Mouse (Mus musculus) urinary bladder, postnatal 14 days (tissue): ENCODE results near the gene Dab1.

ENCODE experiments used
- DNase-seq: peaks from one replicate; pipeline ENCODE4 v3.0.0; 2021; ENCODE audit warnings: low spot score

Gene Dab1

GRCm38 (mm10) chr4:104597490-104598465 is 978.6 kb downstream of the Dab1 start:
- no peak for DNase-seq

- no peak for DNase-seq
Observed at GRCm38 (mm10) chr4:104602804-104603203, 983.6 kb downstream of the Dab1 start.

- DNase-seq: no peak
Observed at GRCm38 (mm10) chr4:104604298-104604697, 985.1 kb downstream of the Dab1 start.

- no peak for DNase-seq
Observed at GRCm38 (mm10) chr4:104606881-104607280, 987.7 kb downstream of the Dab1 start.

DNA sequence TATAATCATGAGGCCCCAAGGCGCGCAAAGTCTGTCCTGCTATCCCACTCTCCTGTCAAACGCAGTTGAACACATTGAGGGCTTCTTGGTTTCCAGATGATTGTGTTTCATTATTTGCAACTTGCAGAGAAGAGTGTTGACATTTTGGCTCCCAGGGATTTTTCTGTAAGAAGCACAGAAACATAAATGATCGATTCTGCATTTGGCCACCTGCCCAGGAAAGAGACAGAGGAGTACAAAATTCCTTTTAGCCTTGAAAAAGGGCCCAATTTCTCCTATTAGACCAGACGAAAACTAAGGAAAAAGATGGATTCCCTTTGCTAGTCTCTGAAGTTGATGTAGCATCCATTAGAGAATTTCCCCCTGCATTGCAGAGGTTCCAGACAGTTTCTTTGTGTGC is 988.5 kb downstream of the Dab1 start:
- DNase-seq: no peak

DNA sequence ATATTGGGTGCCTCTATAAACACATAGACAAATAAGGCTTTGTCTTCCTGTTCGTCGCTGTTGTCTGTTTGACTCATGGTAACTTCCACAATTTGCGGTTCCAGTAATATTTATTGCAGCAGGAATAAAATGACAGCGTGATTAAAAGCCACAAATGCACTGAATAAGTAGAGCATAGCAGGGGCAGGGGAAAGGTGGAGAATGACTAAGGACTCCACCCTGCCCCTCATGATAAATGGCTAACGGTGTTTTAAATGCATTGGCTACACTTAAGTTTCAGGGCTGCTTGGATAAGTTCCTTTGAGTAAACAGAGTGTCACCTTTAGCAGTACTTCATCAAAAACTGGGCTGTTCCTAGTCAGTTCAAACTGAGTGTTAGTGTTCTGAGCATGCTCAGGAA is 1000.3 kb downstream of the Dab1 start:
- DNase-seq: no peak

DNA sequence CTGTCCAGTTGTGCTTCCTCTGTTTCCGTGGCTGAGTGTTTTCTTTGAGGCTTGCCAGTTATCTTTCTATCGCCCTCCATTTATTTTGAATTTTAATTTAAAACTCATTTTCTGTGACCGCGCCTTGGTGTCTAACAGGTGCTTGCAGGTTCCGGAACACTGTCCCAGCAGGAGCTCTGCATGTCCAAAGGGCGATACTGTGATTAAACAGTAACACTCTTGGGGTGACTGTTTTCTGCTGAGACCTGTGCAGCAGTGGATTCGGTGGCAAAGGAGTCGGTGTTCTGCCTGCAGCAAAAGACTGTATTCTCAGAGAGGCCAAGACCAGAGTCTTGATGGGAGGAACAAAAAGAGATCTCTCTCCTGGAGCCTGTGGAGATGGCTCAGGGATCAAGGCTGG is 1006.2 kb downstream of the Dab1 start:
- DNase-seq: no peak

DNA sequence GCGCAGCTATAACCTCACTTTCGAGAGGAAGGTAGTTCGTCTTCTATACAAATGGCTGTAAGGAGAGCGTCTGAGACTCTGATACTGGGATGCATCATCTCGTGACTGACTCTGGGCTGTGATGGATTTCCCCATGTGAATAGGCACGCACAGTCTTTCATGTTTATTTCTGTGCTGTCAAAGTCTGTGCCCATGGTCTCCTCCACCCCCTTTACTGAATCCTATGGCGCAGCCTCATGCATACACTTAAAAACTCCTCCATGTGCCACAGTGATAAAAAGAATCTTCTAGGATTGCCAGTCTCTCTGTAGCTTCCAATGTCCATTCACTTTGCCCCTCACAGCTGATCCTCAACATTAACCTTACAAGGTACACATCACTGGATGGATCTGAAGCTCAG is 1009.5 kb downstream of the Dab1 start:
- DNase-seq: no peak

DNA sequence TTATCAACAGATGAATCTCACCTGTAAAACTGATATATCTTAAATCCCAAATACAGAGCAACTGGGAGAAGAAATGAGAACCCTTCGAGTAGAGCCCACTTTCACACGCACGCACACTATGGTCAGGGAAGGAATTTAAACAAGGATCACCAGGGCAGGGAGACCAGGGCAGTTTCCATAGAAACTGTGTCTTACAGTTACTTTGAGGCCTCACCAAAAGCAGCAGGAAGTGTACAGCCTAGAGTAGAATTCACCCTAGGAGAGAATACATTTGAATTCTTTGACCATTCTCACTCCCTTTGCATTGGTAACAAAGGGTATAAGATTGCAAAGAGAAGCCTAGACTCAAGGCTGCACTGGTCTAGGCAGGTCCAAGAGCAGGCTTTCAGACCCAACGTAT is 1017.9 kb downstream of the Dab1 start:
- no peak for DNase-seq

- no peak for DNase-seq
Observed at GRCm38 (mm10) chr4:104640617-104641016, 1021.5 kb downstream of the Dab1 start.

DNA sequence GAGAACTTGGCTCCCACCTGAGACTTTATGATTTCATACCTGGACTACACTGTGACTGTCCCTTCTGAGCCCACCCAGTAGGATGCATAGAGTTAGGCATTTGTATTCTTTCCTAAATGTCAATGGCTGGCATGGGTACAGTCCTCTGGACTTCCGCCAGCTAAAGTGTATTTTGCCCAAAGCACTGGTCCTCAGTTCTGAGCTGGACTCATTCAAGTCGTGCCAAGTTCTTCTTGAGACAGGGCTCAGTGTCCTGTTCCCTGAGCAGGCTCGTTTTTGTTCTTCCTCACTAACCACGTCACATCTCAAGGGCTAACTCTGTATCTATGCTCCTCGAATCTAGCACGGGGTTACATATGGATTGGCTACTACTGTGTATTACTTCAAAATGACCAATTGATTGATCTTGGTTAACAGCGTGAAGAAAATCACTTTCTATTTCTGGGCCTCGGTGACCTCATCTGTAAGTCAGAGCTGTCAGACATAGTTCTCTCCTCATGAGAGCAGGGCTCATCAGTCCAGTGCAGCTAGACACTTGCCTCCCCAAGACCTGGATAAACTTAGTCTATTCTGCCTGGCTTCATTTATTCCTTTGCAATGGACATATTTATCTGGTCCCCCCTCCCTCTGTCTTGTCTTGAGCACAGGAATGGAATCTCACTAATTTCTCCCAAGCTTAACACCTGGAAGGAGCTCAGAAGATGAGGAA is 1023.8 kb downstream of the Dab1 start:
- DNase-seq: no peak

- DNase-seq: no peak
Observed at GRCm38 (mm10) chr4:104643534-104644356, 1024.6 kb downstream of the Dab1 start.

DNA sequence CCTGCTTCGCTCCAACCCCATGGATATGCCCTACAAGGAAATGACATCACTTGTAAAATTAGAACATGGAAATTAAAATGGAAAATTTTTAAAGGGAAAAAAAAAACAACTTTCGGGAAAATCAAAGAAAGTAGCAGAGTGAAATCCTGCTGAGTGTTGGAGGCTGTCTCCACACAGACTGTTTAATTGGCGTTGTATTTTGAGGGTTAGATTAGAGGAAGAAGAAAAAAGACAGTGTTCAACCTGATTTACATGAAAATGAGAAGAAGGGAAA is 1025.1 kb downstream of the Dab1 start:
- no peak for DNase-seq

- DNase-seq: no peak
Observed at GRCm38 (mm10) chr4:104644862-104645261, 1025.7 kb downstream of the Dab1 start.

DNA sequence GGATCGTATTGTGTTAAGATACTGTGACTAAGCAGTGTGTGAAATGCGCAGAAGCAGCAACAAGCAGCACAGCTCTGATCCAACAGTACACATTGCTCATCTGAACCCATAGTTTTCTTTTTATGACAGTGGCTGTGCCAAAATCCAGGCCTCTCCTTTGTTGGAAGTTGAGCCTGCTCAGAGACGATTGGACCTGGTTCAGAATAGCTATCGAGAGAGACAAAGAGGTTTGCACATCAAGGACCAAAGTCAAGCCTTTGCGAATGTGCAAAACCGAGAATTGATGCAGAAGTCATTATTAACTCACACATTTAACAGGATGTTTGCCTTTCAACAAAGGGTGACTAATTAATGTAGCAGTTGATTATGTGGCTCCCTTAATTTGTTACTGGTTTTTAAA is 1032.6 kb downstream of the Dab1 start:
- DNase-seq: no peak

DNA sequence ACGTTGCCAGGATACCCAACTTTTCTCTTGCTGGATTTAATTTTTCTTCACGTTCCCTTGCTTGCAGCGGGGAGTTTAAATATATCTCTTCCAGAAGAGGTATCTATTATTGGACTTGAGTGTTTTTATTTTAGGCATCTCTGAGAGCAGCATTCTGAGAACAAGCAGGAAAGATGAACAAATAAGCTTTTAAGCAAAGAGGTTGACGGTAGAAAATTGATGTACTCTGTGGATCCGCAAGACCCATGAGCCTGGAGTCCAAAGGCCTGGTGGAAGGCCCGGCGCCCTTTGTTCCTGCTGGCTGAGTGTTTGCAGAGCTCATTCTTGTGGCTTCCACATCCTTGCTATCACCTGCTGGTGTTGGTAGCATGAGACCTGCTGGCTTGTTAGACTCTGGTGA is 1037.6 kb downstream of the Dab1 start:
- DNase-seq: no peak

DNA sequence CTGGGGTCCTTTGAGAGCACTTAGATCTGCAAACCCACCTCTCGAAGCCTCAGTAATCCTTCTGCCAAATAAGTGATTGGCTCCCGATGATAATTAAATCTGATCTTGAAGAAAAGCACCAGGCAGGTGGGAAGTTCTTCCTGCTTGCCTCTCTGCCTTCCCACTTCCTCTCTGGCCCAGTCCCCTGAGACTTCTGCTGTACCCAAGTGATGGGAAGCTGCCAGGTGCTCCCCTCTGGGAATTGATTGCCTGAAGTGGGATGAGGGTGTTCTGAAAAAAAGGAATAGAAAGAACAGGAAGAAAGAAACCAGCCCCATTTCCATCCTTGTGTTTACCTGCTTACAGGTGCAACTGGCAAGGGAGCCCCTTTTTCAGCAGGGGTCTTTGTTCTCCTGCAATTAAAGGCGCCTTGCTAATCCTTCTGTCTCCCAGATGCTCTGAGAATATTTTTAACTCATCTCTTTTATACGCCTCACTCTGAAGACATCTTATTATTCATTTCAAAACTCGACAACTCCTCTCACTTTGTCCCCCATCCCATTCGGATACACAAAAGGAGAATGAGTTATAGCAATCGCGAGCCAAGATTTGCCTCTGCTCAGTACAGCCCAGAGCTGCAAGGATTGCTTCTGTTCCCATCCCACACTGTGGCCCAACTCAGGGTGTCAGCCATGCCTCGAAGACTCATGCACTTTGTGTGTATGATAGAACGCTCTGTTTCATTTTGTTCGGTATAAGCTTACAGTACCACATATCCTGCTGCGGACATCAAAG is 1043.9 kb downstream of the Dab1 start:
- no peak for DNase-seq

GRCm38 (mm10) chr4:104665553-104665952 is 1046.4 kb downstream of the Dab1 start:
- peak; percentile 64 for DNase-seq

DNA sequence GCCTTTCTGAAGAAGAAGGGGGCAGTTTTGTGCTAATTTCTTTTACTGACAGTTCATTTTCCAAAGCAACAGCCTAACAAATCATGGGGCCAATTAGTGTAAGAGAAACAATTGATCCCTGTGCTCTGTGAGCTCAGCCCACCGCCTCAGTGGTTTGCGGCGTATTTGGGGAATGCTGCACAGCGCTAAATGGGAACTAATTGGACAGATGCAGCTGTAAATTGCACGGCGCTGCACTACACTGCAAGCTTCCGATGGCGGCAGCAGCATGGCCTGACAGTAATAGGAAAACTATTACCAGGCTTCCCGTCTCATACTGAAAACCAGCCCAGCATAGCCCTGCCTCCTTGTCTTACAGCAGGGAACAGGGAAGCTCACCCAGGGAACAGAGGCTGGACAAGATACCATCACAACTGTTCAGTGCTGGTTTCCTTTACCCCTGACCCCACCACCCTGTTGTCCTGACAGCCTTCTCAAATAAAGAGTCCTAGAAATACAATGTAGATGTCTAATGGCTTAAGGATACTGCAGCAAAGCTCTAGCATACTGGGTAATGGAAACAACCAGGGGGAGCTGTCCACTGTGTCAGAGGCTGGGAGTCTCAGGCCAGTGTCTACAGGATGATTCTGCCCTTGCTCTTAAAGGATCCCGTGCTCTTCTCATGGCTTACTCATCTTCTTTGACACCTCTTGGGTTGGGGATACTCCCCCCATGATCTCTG is 1047.8 kb downstream of the Dab1 start:
- no peak for DNase-seq

DNA sequence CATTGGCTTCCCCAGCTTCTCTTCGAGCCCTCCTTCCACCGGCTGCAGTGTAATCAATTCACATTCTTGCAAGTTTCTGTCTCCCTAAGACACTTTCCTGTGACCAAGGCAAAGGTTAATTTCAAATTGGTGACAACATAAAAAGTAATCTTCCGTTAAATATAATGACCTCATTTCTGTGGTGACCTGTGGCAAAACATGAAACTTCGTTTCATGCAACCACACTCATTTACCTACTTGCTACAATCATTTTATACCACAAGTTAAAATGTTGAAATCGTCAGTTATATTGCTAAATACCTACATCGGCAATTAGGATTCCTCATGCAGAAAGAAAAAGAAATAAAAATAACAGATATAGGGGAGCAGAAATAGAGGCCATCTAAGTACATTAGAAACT is 1048.9 kb downstream of the Dab1 start:
- no peak for DNase-seq

DNA sequence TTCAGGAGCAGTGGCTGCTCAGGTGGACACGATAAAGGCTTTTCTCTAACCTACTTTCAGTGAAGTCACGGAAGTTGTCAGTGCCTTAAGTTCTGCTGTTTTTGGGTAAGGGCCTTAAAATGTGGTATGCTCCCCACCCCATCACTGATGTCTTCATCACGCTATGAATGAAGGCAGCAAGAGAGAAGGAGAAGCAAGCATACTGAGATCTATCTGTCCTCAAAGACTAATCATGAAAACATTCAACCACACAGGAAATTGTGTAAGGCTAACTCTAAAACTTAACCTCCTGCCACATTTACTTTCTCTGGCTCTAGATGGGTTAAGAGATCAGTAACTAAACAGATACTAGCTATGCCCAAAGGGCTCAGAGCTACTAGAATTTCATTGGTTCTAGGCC is 1050.2 kb downstream of the Dab1 start:
- no peak for DNase-seq
